Mouse (Mus musculus): ENCODE measurements around the gene Acot13.
A peak's percentile ranks its signal among the peaks of the same experiment; 100 is the strongest.

DNA sequence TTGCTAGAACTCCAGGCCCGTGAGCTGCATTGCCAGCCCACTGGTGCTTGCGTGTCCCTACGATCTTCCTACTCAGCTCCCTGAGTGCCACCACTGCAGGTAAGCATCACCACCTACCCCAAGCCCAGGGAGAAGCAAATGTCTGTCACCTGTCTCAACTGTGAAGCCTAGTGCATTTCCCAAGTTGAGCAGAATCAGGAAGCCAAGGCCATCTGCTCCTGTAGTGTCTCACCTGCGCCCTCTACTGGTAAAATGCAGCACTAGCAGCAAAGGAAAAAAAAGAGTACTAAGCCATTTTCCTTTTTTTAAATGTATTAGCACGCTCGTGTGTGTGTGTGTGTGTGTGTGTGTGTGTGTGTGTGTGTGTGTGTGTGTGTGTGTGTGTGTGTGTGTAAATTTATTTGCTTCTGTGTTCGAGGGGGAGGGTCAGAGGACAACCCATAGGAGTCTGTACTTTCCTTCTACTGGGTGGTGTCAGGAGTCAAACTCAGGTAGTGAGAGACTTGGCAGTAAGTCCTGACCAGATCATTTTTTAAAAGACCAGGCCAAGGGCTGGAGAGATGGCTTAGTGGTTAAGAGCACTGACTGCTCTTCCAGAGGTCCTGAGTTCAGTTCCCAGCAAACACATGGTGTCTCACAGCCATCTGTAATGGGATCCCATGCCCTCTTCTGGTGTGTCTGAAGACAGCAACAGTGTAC is 55.0 kb downstream of the Acot13 start:
- TF ChIP-seq CTCF (IDR thresholded peaks at IDR 0.05; ENCODE audit: insufficient read depth, low read depth, low read length) (peak; percentile 29; the same call in 1 of the 2 replicates), POLR2A (IDR thresholded peaks at IDR 0.05; ENCODE audit: insufficient read depth, low read depth, low read length) (no peak)
